Mouse (Mus musculus): ENCODE measurements around the gene Gm7534. TPM values are rescaled to one million over a fixed set of nuclear protein-coding genes. Genes with fewer than 3 reads are reported as not detected.
"Not testable (repeated sequence)": the region's sequence is repeated elsewhere in the genome, so short reads cannot be mapped to it uniquely, and the experiment has no call there.

The Gm7534 gene
- polyA plus RNA-seq, 1 experiment from 2014 or later: not detected

- WGBS: 91% methylated on average over 6 of the region's 6 CpGs
- no peak overlapping the region for H3K4me3 ChIP-seq
- H3K4me1 ChIP-seq: no peaks in the 10 kb centered on the region
- H3K4me2 ChIP-seq (replicated peaks): no peak overlapping the region
- no peaks in the 10 kb centered on the region for H3K27me3 ChIP-seq (replicated peaks)
- no peak overlapping the region for H3K27ac ChIP-seq
- ATAC-seq (ENCODE audit: low FRiP score, low read depth): no peak
- H3K9ac ChIP-seq: no peak overlapping the region
- H3K9me3 ChIP-seq: no peaks in the 10 kb centered on the region
- H3K36me3 ChIP-seq: peaks cover 38% of the 10 kb centered on the region
Observed at GRCm38 (mm10) chr4:134155531-134155930, 47.3 kb downstream of the Gm7534 start.

- no peak for ATAC-seq (ENCODE audit: low FRiP score, low read depth)
- Histone ChIP-seq H3K9ac (no peak overlapping the region), H3K9me3 (no peaks in the 10 kb centered on the region), H3K4me2 (replicated peaks) (no peak overlapping the region), H3K4me1 (no peaks in the 10 kb centered on the region), H3K36me3 (peaks cover 38% of the 10 kb centered on the region), H3K4me3 (no peak overlapping the region), H3K27ac (no peak overlapping the region), H3K27me3 (replicated peaks) (no peaks in the 10 kb centered on the region)
- WGBS: 98% methylated on average over 3 of the region's 3 CpGs
Observed at GRCm38 (mm10) chr4:134154354-134154753, 48.5 kb downstream of the Gm7534 start.

DNA sequence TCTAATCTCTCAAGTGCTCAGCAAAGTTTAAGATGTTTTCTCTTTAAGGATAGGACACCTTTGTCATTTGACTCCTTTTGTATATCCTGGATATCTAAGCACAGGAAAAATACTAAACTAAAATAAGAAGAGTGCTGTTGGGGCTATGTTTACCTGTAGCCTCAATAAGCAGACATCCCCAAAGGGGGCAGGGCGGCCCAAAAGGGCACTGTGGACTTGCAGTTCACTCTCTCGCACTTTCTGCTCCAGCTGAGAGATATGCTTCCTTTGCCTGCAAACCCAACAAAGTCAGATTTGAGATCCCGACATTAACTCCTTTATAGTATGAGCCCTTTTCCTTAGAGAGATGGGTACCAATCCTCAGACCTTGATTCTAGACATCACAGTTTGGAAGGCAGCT is 49.1 kb downstream of the Gm7534 start:
- H3K27ac ChIP-seq: no peak overlapping the region
- H3K9ac ChIP-seq: no peak overlapping the region
- H3K4me3 ChIP-seq: no peak overlapping the region
- no peak for ATAC-seq (ENCODE audit: low FRiP score, low read depth)
- 92% methylated on average over 3 of the region's 3 CpGs for WGBS
- no peaks in the 10 kb centered on the region for H3K4me1 ChIP-seq
- H3K27me3 ChIP-seq (replicated peaks): no peaks in the 10 kb centered on the region
- H3K9me3 ChIP-seq: no peaks in the 10 kb centered on the region
- H3K4me2 ChIP-seq (replicated peaks): no peak overlapping the region
- H3K36me3 ChIP-seq: peaks cover 41% of the 10 kb centered on the region

- no peak for ATAC-seq (ENCODE audit: low FRiP score, low read depth)
- 95% methylated on average over 3 of the region's 3 CpGs for whole genome bisulfite sequencing
- Histone ChIP-seq H3K9ac (no peak overlapping the region), H3K4me3 (no peak overlapping the region), H3K36me3 (peaks cover 51% of the 10 kb centered on the region), H3K4me2 (replicated peaks) (no peak overlapping the region), H3K9me3 (no peaks in the 10 kb centered on the region), H3K27ac (no peak overlapping the region), H3K27me3 (replicated peaks) (no peaks in the 10 kb centered on the region), H3K4me1 (no peaks in the 10 kb centered on the region)
Observed at GRCm38 (mm10) chr4:134152112-134152511, 50.7 kb downstream of the Gm7534 start.

DNA sequence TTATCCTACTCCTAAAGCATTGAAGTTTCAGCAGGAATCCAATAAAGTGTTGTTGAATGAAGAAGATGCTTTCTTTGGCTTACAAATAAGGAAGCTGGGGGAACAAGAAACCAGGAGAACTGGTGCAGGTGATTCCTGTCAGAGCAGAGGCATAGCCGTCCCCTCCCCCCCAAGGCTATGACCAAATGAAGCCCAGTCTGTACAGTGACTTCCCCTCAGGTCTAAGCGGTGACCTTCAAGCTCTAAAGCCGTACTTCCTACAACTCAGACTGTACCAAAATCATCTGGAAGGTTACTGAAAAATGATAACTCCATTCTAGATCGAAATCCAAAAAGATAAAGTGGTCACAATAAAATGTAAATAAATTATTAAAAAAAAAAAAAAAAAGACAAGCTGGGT is 53.4 kb downstream of the Gm7534 start:
- Histone ChIP-seq H3K27ac (no peak overlapping the region), H3K9me3 (no peaks in the 10 kb centered on the region), H3K4me3 (no peak overlapping the region), H3K9ac (no peak overlapping the region), H3K4me1 (no peaks in the 10 kb centered on the region), H3K4me2 (replicated peaks) (no peak overlapping the region), H3K36me3 (peaks cover 48% of the 10 kb centered on the region), H3K27me3 (replicated peaks) (no peaks in the 10 kb centered on the region)
- no peak for ATAC-seq (ENCODE audit: low FRiP score, low read depth)
- 93% methylated on average over 4 of the region's 4 CpGs for WGBS

GRCm38 (mm10) chr4:134144297-134144696 is 58.5 kb downstream of the Gm7534 start:
- H3K4me1 ChIP-seq; H3K4me3 ChIP-seq; H3K27ac ChIP-seq; H3K9me3 ChIP-seq; ATAC-seq (ENCODE audit: low FRiP score, low read depth); H3K9ac ChIP-seq; H3K4me2 ChIP-seq (replicated peaks); H3K27me3 ChIP-seq (replicated peaks): not testable (repeated sequence)
- 94% methylated on average over 5 of the region's 5 CpGs for WGBS
- peaks cover 17% of the 10 kb centered on the region for H3K36me3 ChIP-seq

Other genes with a start within 250 kb of the Gm7534 start
- 2,314 and 2,342 TPM in 2 replicates for gene Hmgn2, start 234.4 kb downstream of the Gm7534 start, polyA plus RNA-seq (2016; fragmentation: Nextera tagmentation; extraction: Ambion mirVana)
- 41.1 and 42.7 TPM in 2 replicates for gene Dhdds, start 202.1 kb downstream of the Gm7534 start, polyA plus RNA-seq (2016; fragmentation: Nextera tagmentation; extraction: Ambion mirVana)
- 0.84 and 1.9 TPM in 2 replicates for gene Lin28a, start 184.2 kb downstream of the Gm7534 start, polyA plus RNA-seq (2016; fragmentation: Nextera tagmentation; extraction: Ambion mirVana)
- not detected in 2 replicates for gene Zfp683, start 149.2 kb downstream of the Gm7534 start, polyA plus RNA-seq (2016; fragmentation: Nextera tagmentation; extraction: Ambion mirVana)
- gene Crybg2, start 142.2 kb downstream of the Gm7534 start, polyA plus RNA-seq (2016; fragmentation: Nextera tagmentation; extraction: Ambion mirVana): 0.65 and 1.5 TPM in 2 replicates
- gene Cd52, start 107.9 kb downstream of the Gm7534 start, polyA plus RNA-seq (2016; fragmentation: Nextera tagmentation; extraction: Ambion mirVana): 5.7 and 7.2 TPM in 2 replicates
- gene Ubxn11, start 100.4 kb downstream of the Gm7534 start, polyA plus RNA-seq (2016; fragmentation: Nextera tagmentation; extraction: Ambion mirVana): 7.3 and 8.0 TPM in 2 replicates
- 312 and 336 TPM in 2 replicates for gene Sh3bgrl3, start 74.2 kb downstream of the Gm7534 start, polyA plus RNA-seq (2016; fragmentation: Nextera tagmentation; extraction: Ambion mirVana)
- gene Cep85, start 15.9 kb downstream of the Gm7534 start, polyA plus RNA-seq (2016; fragmentation: Nextera tagmentation; extraction: Ambion mirVana): 26.3 and 30.3 TPM in 2 replicates
- gene Catsper4, start 24.4 kb upstream of the Gm7534 start, polyA plus RNA-seq (2016; fragmentation: Nextera tagmentation; extraction: Ambion mirVana): not detected in 2 replicates
- 0.13 and 0.19 TPM in 2 replicates for gene Cnksr1, start 35.4 kb upstream of the Gm7534 start, polyA plus RNA-seq (2016; fragmentation: Nextera tagmentation; extraction: Ambion mirVana)
- 0.45 and 0.84 TPM in 2 replicates for gene E130218I03Rik, start 40.7 kb upstream of the Gm7534 start, polyA plus RNA-seq (2016; fragmentation: Nextera tagmentation; extraction: Ambion mirVana)
- 18.6 and 18.9 TPM in 2 replicates for gene Zfp593, start 42.6 kb upstream of the Gm7534 start, polyA plus RNA-seq (2016; fragmentation: Nextera tagmentation; extraction: Ambion mirVana)
- 0.33 TPM in 1 of 2 replicates, not detected in the other for gene Gm30191, start 43.9 kb upstream of the Gm7534 start, polyA plus RNA-seq (2016; fragmentation: Nextera tagmentation; extraction: Ambion mirVana)
- gene Grrp1, start 51.1 kb upstream of the Gm7534 start, polyA plus RNA-seq (2016; fragmentation: Nextera tagmentation; extraction: Ambion mirVana): 9.7 and 10.2 TPM in 2 replicates
- 28.1 and 31.9 TPM in 2 replicates for gene Pdik1l, start 84.9 kb upstream of the Gm7534 start, polyA plus RNA-seq (2016; fragmentation: Nextera tagmentation; extraction: Ambion mirVana)
- 2.1 and 2.9 TPM in 2 replicates for gene Trim63, start 112.1 kb upstream of the Gm7534 start, polyA plus RNA-seq (2016; fragmentation: Nextera tagmentation; extraction: Ambion mirVana)
- not detected in 2 replicates for gene Slc30a2, start 140.2 kb upstream of the Gm7534 start, polyA plus RNA-seq (2016; fragmentation: Nextera tagmentation; extraction: Ambion mirVana)
- 0.40 and 0.53 TPM in 2 replicates for gene Extl1, start 180.8 kb upstream of the Gm7534 start, polyA plus RNA-seq (2016; fragmentation: Nextera tagmentation; extraction: Ambion mirVana)
- gene Pafah2, start 193.3 kb upstream of the Gm7534 start, polyA plus RNA-seq (2016; fragmentation: Nextera tagmentation; extraction: Ambion mirVana): 8.1 and 8.5 TPM in 2 replicates

All from neural tube, embryonic 12.5 days (tissue).